Mouse (Mus musculus): Measurements from ENCODE around the gene Trim58.
A peak's percentile ranks its signal among the peaks of the same experiment; 100 is the strongest.

The Trim58 gene

GRCm38 (mm10) chr11:58643350-58643749 lies 3.1 kb downstream of the Trim58 start:
- peak in 1 of 2 experiments; percentile 32 for DNase-seq (ENCODE audit: low spot score in 2 of 2)

- no peak for DNase-seq (ENCODE audit: low spot score in 2 of 2)
These were observed 14.9 kb downstream of the Trim58 start for GRCm38 (mm10) chr11:58655151-58655550.

GRCm38 (mm10) chr11:58658596-58658995 lies 18.3 kb downstream of the Trim58 start, which contains the start of gene Olfr322:
Olfr322 (plus strand) TSS chr11:58658782.
- no peak for DNase-seq (ENCODE audit: low spot score in 2 of 2)

GRCm38 (mm10) chr11:58669252-58669651 lies 29.0 kb downstream of the Trim58 start:
- DNase-seq (ENCODE audit: low spot score in 2 of 2) = no peak

- no peak for DNase-seq (ENCODE audit: low spot score in 2 of 2)
These were observed 31.6 kb downstream of the Trim58 start for GRCm38 (mm10) chr11:58671825-58672224.

GRCm38 (mm10) chr11:58680799-58681198 lies 40.5 kb downstream of the Trim58 start, which contains the start of gene Olfr320:
Olfr320 (plus strand) TSS chr11:58681099.
- no peak for DNase-seq (ENCODE audit: low spot score in 2 of 2)

GRCm38 (mm10) chr11:58698862-58699261 lies 58.6 kb downstream of the Trim58 start, which contains the start of gene Olfr319:
Olfr319 (plus strand) TSS chr11:58699162.
- DNase-seq (ENCODE audit: low spot score in 2 of 2) = no peak
